ENCODE assay signal across 19 mouse cellular contexts in the genomic region with DNA sequence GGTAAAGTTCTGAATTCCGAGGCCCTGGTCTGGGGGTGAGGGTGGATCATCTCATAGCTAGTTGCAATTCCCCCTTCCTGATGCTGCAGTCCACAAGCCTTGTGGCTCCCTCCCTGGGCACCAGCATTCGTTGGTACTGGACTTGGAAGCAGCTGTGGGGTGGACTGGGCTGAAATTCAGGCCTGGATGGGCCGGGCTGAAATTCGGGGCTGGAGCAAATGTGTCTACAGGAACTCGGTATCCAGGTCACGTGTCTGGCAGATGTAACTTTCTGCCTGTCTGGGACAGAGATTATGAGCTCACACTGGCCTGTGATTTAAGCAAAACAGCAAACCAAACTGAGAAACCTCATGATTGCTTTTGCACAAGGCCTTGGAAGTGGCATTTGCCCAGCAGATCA. TPM values are rescaled to one million over a fixed set of nuclear protein-coding genes. Genes with fewer than 3 reads are reported as not detected.
DNase-seq lines count a peak whose midpoint lies in the region; ATAC-seq lines count a peak whose summit lies in the region.
"Had no signal": no experiment of that assay in that cellular context is flagged by ENCODE, and none has a peak within 500 bp of the region (broad histone marks: within the 10 kb centered on the region; RNA-seq: fewer than 3 reads in every experiment).

No protein-coding gene starts in this region.

- H3K36me3 ChIP-seq in hindbrain, embryonic 15.5 days: no peaks in the 10 kb centered on the region
- no peaks in the 10 kb centered on the region for H3K36me3 ChIP-seq in hindbrain, embryonic 13.5 days
- H3K36me3 ChIP-seq: hindbrain, embryonic 12.5 days had no signal

- H3K4me2 ChIP-seq in hindbrain, embryonic 15.5 days: no peak overlapping the region
- H3K4me2 ChIP-seq in hindbrain, embryonic 13.5 days: no peak overlapping the region
- H3K4me2 ChIP-seq: hindbrain, embryonic 12.5 days had no signal

- H3K9ac ChIP-seq in hindbrain, embryonic 15.5 days: no peak overlapping the region
- H3K9ac ChIP-seq in hindbrain, embryonic 13.5 days: no peak overlapping the region
- H3K9ac ChIP-seq: hindbrain, embryonic 12.5 days had no signal

- ATAC-seq in hindbrain, embryonic 15.5 days (ENCODE audit: low FRiP score, low read depth): no peak
- no peak for ATAC-seq in hindbrain, embryonic 13.5 days (ENCODE audit: low FRiP score)
- ATAC-seq: CD4-positive, CD25-positive, alpha-beta regulatory T cell, adult 4 months had no signal

- peak; percentile 47 for DNase-seq in urinary bladder, postnatal 14 days (ENCODE audit: low spot score)
- DNase-seq in urinary bladder, postnatal 4 days (ENCODE audit: low spot score in 2 of 2): no peak
- peak; percentile 53 to 63 for DNase-seq in heart, postnatal 10 days
- DNase-seq in T-cell, adult 2 months (ENCODE audit: low spot score): no peak
- no peak for DNase-seq in frontal cortex, postnatal 10 days (ENCODE audit: low spot score in 2 of 2)
- no peak for DNase-seq in left cerebral cortex, adult 11 months (ENCODE audit: low spot score)
- DNase-seq: cerebellum, adult 11-12 months; spleen, adult 18-20 months had no signal

- no peak overlapping the region for H3K4me3 ChIP-seq in hindbrain, embryonic 15.5 days
- no peak overlapping the region for H3K4me3 ChIP-seq in hindbrain, embryonic 13.5 days
- H3K4me3 ChIP-seq: hindbrain, embryonic 12.5 days; megakaryocyte, embryonic 14.5 days had no signal

- WGBS in hindbrain, embryonic 15.5 days: 76% methylated on average over 6 of the region's 6 CpGs
- WGBS in hindbrain, embryonic 13.5 days: 82% methylated on average over 6 of the region's 6 CpGs

- intact Hi-C loops in heart, postnatal 10 days (cut with DNase I): no loop called here

- peak overlapping the region; percentile 19; the same call in 1 of the 2 replicates for H3K27ac ChIP-seq in hindbrain, embryonic 15.5 days (replicated peaks)
- no peak overlapping the region for H3K27ac ChIP-seq in hindbrain, embryonic 13.5 days
- H3K27ac ChIP-seq: hindbrain, embryonic 12.5 days had no signal

- peaks cover 7% of the 10 kb centered on the region; the same call in 1 of the 2 replicates for H3K4me1 ChIP-seq in hindbrain, embryonic 15.5 days (replicated peaks)
- peaks cover 10% of the 10 kb centered on the region for H3K4me1 ChIP-seq in hindbrain, embryonic 13.5 days (replicated peaks)
- H3K4me1 ChIP-seq: megakaryocyte, embryonic 14.5 days had no signal

- no peaks in the 10 kb centered on the region for H3K27me3 ChIP-seq in hindbrain, embryonic 15.5 days
- H3K27me3 ChIP-seq in hindbrain, embryonic 13.5 days: peaks cover 3% of the 10 kb centered on the region; the same call in 1 of the 2 replicates

- H3K9me3 ChIP-seq in hindbrain, embryonic 15.5 days: no peaks in the 10 kb centered on the region
- no peaks in the 10 kb centered on the region for H3K9me3 ChIP-seq in hindbrain, embryonic 13.5 days
- H3K9me3 ChIP-seq: hindbrain, embryonic 12.5 days had no signal

RNA-seq across cellular contexts. Expression of a gene that starts 1.1 kb away (rescaled TPM):
- 0.16 TPM in 1 of 2 replicates, not detected in the other for polyA plus RNA-seq in hindbrain, embryonic 15.5 days (2015; fragmentation: Nextera tagmentation; extraction: Ambion mirVana)
- polyA plus RNA-seq in hindbrain, embryonic 13.5 days (2015; fragmentation: Nextera tagmentation; extraction: Ambion mirVana): not detected in 2 replicates
- total RNA-seq in heart, postnatal 10 days (2021): not detected
- total RNA-seq: adrenal gland, postnatal 36 days; left cerebral cortex, adult 18-20 months had no signal
- polyA plus RNA-seq: CD4-positive, CD25-positive, alpha-beta regulatory T cell, adult 4 months; forebrain, embryonic 16.5 days; hindbrain, embryonic 12.5 days; kidney, embryonic 16.5 days; liver, embryonic 16.5 days; thymus, postnatal 0 days had no signal

RNA-seq across cellular contexts. Expression of a gene that starts 14.1 kb away (rescaled TPM):
- polyA plus RNA-seq in hindbrain, embryonic 15.5 days (2015; fragmentation: Nextera tagmentation; extraction: Ambion mirVana): 8.6 and 8.8 TPM in 2 replicates
- polyA plus RNA-seq in hindbrain, embryonic 13.5 days (2015; fragmentation: Nextera tagmentation; extraction: Ambion mirVana): 6.2 and 6.9 TPM in 2 replicates
- 100 to 1,000 TPM; 168 to 176 TPM for total RNA-seq in heart, postnatal 10 days (2021)

RNA-seq across cellular contexts. Expression of a gene that starts 31.7 kb away (rescaled TPM):
- not detected in 2 replicates for polyA plus RNA-seq in hindbrain, embryonic 15.5 days (2015; fragmentation: Nextera tagmentation; extraction: Ambion mirVana)
- not detected in 2 replicates for polyA plus RNA-seq in hindbrain, embryonic 13.5 days (2015; fragmentation: Nextera tagmentation; extraction: Ambion mirVana)
- total RNA-seq in heart, postnatal 10 days (2021): not detected
- total RNA-seq: adrenal gland, postnatal 36 days; left cerebral cortex, adult 18-20 months had no signal
- polyA plus RNA-seq: CD4-positive, CD25-positive, alpha-beta regulatory T cell, adult 4 months; forebrain, embryonic 16.5 days; hindbrain, embryonic 12.5 days; kidney, embryonic 16.5 days; liver, embryonic 16.5 days; thymus, postnatal 0 days had no signal

Comparison
In these comparisons a context has a peak if more than half of its experiments do, and no peak if none do; other contexts are left out.
1. DNase-seq: peak in urinary bladder, postnatal 14 days (single experiment) and heart, postnatal 10 days (2 of 2); none in urinary bladder, postnatal 4 days (0 of 2), T-cell, adult 2 months (single experiment), frontal cortex, postnatal 10 days (0 of 2) and left cerebral cortex, adult 11 months (single experiment).